9 mouse cellular contexts compared by ENCODE assay signal in the genomic region with DNA sequence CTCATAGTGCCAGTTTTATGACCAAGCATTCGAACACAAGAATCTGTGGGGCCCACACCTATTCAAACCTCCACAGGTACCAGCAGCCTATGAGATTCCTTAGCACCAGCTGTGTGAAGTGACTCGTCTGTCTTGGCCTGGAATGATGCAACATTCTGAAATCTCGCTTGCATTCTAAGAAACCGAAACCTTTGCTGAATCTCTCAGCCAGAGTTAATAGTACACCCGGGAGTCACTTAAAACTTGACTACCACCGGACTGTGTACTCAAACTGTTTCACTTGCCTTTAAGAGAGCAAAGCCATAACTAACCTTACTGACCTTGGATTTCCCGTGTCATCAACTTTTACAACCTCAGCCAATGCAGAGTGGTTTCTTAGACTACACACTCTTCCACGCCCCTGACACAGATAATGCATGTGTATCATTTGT. TPM values are rescaled to one million over a fixed set of nuclear protein-coding genes. Genes with fewer than 3 reads are reported as not detected.
DNase-seq lines count a peak whose midpoint lies in the region; ATAC-seq and TF ChIP-seq lines count a peak whose summit lies in the region.
"Had no signal": no experiment of that assay in that cellular context is flagged by ENCODE, and none has a peak within 500 bp of the region (broad histone marks: within the 10 kb centered on the region; RNA-seq: fewer than 3 reads in every experiment).

No protein-coding gene starts in this region.

- no peak overlapping the region for H3ac ChIP-seq in myocyte (ENCODE audit: control insufficient read depth, insufficient read length)

- H3K9ac ChIP-seq in liver, embryonic 11.5 days (ENCODE audit: low read depth, low read length) = no peak overlapping the region
- H3K9ac ChIP-seq in kidney, embryonic 15.5 days = no peak overlapping the region
- H3K9ac ChIP-seq in midbrain, embryonic 15.5 days = no peak overlapping the region

- DNase-seq in liver, embryonic 11.5 days (ENCODE audit: low spot score) = peak; percentile 15
- DNase-seq in liver (no peak), R1 (ENCODE audit: low read depth, low spot score) (peak; percentile 36)
- no peak for DNase-seq in layer of hippocampus, postnatal 25 days (ENCODE audit: extremely low spot score in 1 of 2, low spot score in 1 of 2)
- no peak for DNase-seq in ovary, postnatal 14 days (ENCODE audit: low spot score)
- DNase-seq: lung, postnatal 14 days had no signal

- no peak for ATAC-seq in liver, embryonic 11.5 days (replicated peaks; ENCODE audit: low FRiP score)
- ATAC-seq in kidney, embryonic 15.5 days (replicated peaks; ENCODE audit: low FRiP score) = peak; percentile 68
- ATAC-seq in midbrain, embryonic 15.5 days (replicated peaks) = no peak

- no peaks in the 10 kb centered on the region for H3K79me2 ChIP-seq in myocyte (ENCODE audit: control insufficient read depth, insufficient read depth)

- H3K4me1 ChIP-seq in liver, embryonic 11.5 days (replicated peaks; ENCODE audit: control insufficient read depth, insufficient read depth, low read length) = no peaks in the 10 kb centered on the region
- peaks cover 23% of the 10 kb centered on the region for H3K4me1 ChIP-seq in kidney, embryonic 15.5 days
- H3K4me1 ChIP-seq in midbrain, embryonic 15.5 days = no peaks in the 10 kb centered on the region

- no peaks in the 10 kb centered on the region for H3K36me3 ChIP-seq in liver, embryonic 11.5 days (ENCODE audit: control insufficient read depth, insufficient read depth, low read length)
- no peaks in the 10 kb centered on the region for H3K36me3 ChIP-seq in kidney, embryonic 15.5 days
- no peaks in the 10 kb centered on the region for H3K36me3 ChIP-seq in myocyte (ENCODE audit: control insufficient read depth, insufficient read depth)
- no peaks in the 10 kb centered on the region for H3K36me3 ChIP-seq in midbrain, embryonic 15.5 days (replicated peaks)

- H3K4me3 ChIP-seq in liver, embryonic 11.5 days (ENCODE audit: low read depth, low read length) = no peak overlapping the region
- no peak overlapping the region for H3K4me3 ChIP-seq in kidney, embryonic 15.5 days (replicated peaks)
- no peak overlapping the region for H3K4me3 ChIP-seq in myocyte
- H3K4me3 ChIP-seq in midbrain, embryonic 15.5 days = no peak overlapping the region

- no peak overlapping the region for H3K4me2 ChIP-seq in liver, embryonic 11.5 days
- no peak overlapping the region for H3K4me2 ChIP-seq in kidney, embryonic 15.5 days
- no peak overlapping the region for H3K4me2 ChIP-seq in myocyte (ENCODE audit: low read depth)
- H3K4me2 ChIP-seq in midbrain, embryonic 15.5 days = no peak overlapping the region

- TF ChIP-seq POLR2A in myocyte (IDR thresholded peaks at IDR 0.05; ENCODE audit: insufficient read length, low read depth) = no peak

- no peaks in the 10 kb centered on the region for H3K9me3 ChIP-seq in liver, embryonic 11.5 days (ENCODE audit: control insufficient read depth, low read length)
- no peaks in the 10 kb centered on the region for H3K9me3 ChIP-seq in kidney, embryonic 15.5 days (replicated peaks)
- H3K9me3 ChIP-seq in midbrain, embryonic 15.5 days = no peaks in the 10 kb centered on the region

- 78% methylated on average over 8 of the region's 8 CpGs for WGBS in liver, embryonic 11.5 days
- 29% methylated on average over 8 of the region's 8 CpGs for WGBS in kidney, embryonic 15.5 days
- 88% methylated on average over 8 of the region's 8 CpGs for WGBS in midbrain, embryonic 15.5 days

- no peaks in the 10 kb centered on the region for H3K27me3 ChIP-seq in liver, embryonic 11.5 days (replicated peaks; ENCODE audit: control insufficient read depth, insufficient read depth, low read length)
- no peaks in the 10 kb centered on the region for H3K27me3 ChIP-seq in kidney, embryonic 15.5 days
- no peaks in the 10 kb centered on the region for H3K27me3 ChIP-seq in myocyte (ENCODE audit: control insufficient read depth, insufficient read depth, insufficient read length)
- H3K27me3 ChIP-seq in midbrain, embryonic 15.5 days (replicated peaks) = no peaks in the 10 kb centered on the region

- H3K27ac ChIP-seq in liver, embryonic 11.5 days (ENCODE audit: low read depth, low read length) = no peak overlapping the region
- peak overlapping the region; percentile 69 for H3K27ac ChIP-seq in kidney, embryonic 15.5 days
- H3K27ac ChIP-seq in midbrain, embryonic 15.5 days = no peak overlapping the region

TF ChIP-seq in myocyte, 11 proteins besides CTCF, POLR2A, EP300 and RAD21:
- no peak for TF ChIP-seq TCF12 (IDR thresholded peaks at IDR 0.05; ENCODE audit: insufficient read depth, poor library complexity, severe bottlenecking)
- TF ChIP-seq SRF (IDR thresholded peaks at IDR 0.05; ENCODE audit: control insufficient read depth, insufficient read length, low read depth) = no peak
- TF ChIP-seq MYOG (IDR thresholded peaks at IDR 0.05; ENCODE audit: control insufficient read depth in 1 of 3, insufficient read depth in 1 of 3, insufficient read length in 2 of 3, low read depth in 2 of 3) = no peak
- TF ChIP-seq USF1 (IDR thresholded peaks at IDR 0.05; ENCODE audit: low read depth) = no peak
- TF ChIP-seq MAX (IDR thresholded peaks at IDR 0.05; ENCODE audit: low read depth) = no peak
- peak in 1 of 3 experiments; percentile 14 for TF ChIP-seq MYOD1 (IDR thresholded peaks at IDR 0.05; ENCODE audit: control insufficient read depth in 1 of 3, insufficient read length in 2 of 3, low read depth in 2 of 3)
- TF ChIP-seq TCF3 (IDR thresholded peaks at IDR 0.05; ENCODE audit: insufficient read length, low read depth) = no peak
- no peak for TF ChIP-seq POLR2AphosphoS2 (IDR thresholded peaks at IDR 0.05; ENCODE audit: insufficient read length, low read depth)
- TF ChIP-seq REST (IDR thresholded peaks at IDR 0.05; ENCODE audit: insufficient read depth, insufficient read length) = no peak
- TF ChIP-seq CEBPB (IDR thresholded peaks at IDR 0.05; ENCODE audit: insufficient read depth, poor library complexity, severe bottlenecking) = peak; percentile 94

RNA-seq across cellular contexts. Expression of gene Susd1, which starts 14.1 kb away (rescaled TPM):
- 15.8 and 20.8 TPM in 2 replicates for polyA plus RNA-seq in liver, embryonic 11.5 days (2014; fragmentation: Nextera tagmentation; extraction: Ambion mirVana)
- polyA plus RNA-seq in kidney, embryonic 15.5 days (2015; fragmentation: Nextera tagmentation; extraction: Ambion mirVana) = 10.1 and 10.2 TPM in 2 replicates
- 0.55 TPM for polyA plus RNA-seq in myocyte (2012; fragmentation: generic; extraction: Trizol)
- total RNA-seq in layer of hippocampus, postnatal 25 days (2021) = 10 to 100 TPM in 1 of 2 experiments, 1 to 10 TPM in 1; 6.6 to 11.6 TPM
- 0.96 and 1.1 TPM in 2 replicates for polyA plus RNA-seq in midbrain, embryonic 15.5 days (2015; fragmentation: Nextera tagmentation; extraction: Ambion mirVana)

Comparison
In these comparisons a context has a peak if more than half of its experiments do, and no peak if none do; other contexts are left out.
1. DNase-seq: peak in liver, embryonic 11.5 days (single experiment) and R1 (single experiment); none in liver (single experiment), layer of hippocampus, postnatal 25 days (0 of 2) and ovary, postnatal 14 days (single experiment).